Mouse (Mus musculus) cerebellum, postnatal 36 days (tissue): Measurements from ENCODE around the gene Sphk2.
"Not testable (repeated sequence)": the region's sequence is repeated elsewhere in the genome, so short reads cannot be mapped to it uniquely, and the experiment has no call there.

Source experiments
- DNase-seq, 2 experiments: peaks; one replicate each; pipeline ENCODE4 v3.0.0; 2021 to 2022; ENCODE audit warnings: mixed read lengths in 2 of 2

Sphk2 gene

DNA sequence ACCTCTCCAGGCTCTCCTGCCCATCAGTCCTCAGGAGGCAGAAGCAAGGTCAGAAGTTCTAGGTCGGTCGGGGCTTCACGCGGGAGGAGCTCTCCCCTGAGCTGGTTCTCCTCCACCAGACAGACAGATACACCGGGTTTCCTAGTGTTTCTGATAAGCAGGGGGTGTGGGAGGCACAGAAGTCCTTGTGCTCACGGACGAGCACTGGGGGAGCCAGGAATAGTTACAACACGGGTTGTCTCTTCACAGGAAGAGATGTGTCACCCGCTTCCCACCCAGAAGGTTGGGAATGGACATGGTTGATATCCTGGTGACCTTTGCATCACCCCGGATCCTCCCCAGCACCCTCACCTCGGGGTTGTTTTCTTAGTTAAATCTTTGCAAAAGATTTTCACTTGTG lies 28.0 kb downstream of the Sphk2 start:
- DNase-seq = no peak

- no peak for DNase-seq
These were observed 28.7 kb downstream of the Sphk2 start for GRCm38 (mm10) chr7:45689099-45689498.

DNA sequence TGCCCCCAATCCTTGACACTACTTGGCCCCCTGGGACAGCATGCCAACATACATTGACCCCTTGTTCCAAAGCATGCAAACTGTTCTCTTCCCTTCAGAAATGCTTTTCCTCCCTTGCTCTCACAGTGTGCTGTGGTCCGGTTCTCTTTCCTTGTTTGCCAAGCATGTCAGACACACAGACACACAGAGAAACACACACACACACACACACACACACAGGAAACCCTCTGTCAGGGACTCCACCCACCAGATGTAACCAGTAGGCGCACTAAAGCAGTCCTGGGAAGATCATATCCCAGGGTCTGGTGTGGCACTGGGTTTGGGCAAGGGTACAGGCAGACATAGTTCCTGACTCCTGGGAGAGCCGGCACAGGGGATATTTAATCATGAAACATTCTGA lies 31.0 kb downstream of the Sphk2 start:
- no peak for DNase-seq

DNA sequence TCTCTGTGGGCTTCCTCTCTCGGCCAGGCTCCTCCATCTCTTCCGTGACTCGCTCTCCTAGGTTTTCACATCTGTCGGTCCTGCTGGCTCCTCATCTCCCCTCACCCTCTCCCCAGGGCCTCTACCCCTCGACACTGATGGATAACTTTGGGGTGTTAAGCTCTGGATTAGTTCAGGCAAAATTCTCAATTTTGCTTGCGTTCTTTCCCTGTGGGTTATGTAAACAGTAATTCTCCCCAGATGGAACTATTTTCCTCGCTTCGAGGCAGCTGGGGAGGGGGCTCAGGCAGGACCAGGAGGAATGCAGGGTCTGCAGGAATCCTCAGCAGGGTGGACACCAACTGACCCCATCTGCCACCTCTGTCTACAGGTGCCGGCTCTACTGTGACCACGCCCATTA lies 32.0 kb downstream of the Sphk2 start:
- no peak for DNase-seq

- no peak for DNase-seq
These were observed 34.3 kb downstream of the Sphk2 start, which contains the start of gene Ntn5 for GRCm38 (mm10) chr7:45683396-45684050. Gene Ntn5, plus strand, starts transcription at chr7:45684022.

DNA sequence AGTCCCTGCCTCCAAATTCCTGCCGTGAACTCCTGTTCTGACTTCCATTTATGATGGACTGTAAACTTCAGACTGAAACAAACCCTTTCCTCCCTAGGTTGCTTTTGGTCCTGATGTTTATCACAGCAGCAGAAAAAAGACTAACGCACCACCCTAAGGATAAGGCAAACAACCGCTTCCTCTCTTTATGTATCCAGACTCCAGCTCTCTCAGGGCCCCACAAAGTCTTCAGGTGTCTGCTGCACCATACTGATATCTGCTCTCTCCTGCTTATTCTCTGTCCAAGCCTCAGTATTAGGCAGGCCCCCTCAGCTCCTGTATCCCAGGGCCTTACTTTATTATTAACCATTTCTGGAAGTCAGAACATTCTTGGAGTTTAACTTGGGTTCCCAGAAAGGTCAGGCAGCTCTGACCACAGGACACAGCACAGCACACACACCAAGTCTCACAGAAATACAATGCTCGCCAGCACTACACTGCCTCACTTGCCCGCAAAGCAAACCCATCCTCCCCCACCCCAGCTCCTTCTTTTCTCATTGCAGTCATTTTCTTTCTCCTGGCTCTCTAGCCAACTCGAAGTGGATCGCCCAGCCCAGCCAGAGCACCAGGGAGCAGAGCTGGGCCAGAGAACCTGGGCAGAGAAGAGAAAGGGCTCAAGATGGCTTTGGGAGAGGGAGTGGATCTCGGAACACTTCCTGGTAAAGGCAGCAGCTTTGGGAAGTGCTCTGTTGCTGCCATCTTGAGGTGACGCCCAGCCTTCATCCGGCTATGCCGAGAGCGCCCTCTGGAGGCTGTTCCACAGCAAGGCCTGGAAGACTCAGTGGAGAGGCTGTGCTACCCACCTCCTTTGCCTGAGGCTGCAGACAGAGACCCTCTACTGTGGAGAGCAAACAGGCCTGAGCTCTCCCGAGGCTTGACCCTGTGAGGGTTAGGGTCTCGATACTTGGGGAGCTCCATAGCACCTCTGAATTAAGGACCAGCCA lies 35.4 kb downstream of the Sphk2 start:
- DNase-seq = peak; percentile 92 to 94

DNA sequence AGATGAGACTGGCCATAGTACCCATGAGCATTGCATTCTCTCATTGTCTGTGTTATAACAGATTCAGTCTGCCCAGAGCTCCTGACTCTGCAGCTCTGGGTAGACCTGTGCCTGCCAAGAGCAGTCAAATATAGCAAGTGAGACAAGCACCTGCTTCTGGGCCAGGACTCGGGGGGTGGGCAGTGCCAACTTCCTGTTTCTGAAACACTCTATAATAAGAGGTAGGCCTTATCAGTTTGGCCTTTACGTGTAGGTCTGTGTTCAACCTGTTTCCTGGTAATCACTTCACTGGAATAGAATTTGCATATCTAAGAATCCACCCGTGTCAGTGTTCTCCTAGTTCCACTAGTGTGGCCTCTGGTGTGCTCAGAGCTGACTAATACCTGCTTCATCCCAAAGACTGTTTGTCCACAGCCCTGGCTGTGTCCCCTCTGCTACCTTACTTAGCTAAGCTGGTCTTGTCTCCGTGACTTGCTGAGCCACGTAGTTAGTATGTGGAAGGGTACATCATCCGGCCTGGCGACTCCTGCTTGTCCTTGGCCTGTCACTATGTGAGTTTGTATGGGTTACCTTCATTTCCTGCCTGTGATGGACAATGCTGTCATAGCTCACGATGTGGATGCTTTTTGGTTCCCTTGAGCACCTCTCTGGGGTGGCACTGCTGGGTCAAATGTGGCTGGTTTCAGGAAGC lies 36.6 kb downstream of the Sphk2 start:
- peak; percentile 69 to 70 for DNase-seq

DNA sequence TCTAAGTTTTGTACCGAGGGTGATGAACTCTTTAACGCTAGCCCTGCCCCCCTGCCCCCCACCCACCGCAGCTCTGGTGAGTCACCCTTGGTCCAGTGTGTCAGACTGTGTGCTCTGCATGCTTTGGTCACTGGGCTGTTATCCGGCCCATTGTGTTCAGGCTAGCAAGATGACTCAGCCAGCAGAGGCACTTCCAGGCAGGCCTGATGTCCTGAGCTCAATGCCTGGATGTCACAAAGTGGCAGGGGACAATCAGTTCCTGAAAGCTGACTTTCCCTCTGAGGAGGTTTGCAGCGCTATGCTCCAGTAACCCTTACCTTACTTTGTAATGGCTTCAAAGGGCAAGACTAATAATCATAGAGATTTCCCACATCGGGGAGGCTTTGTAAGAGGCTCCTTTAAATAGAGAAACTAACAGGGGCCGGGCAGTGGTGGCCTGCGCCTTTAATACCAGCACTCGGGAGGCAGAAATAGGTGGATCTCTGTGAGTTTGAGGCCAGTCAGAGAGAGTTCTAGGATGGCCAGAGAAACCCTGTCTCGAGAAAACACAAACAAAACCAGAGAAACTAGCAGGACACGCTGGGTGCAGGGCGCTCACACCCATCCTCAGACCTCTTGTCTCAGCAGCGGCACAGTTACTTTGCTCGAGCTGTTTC lies 37.7 kb downstream of the Sphk2 start:
- peak in 1 of 2 experiments; percentile 25 for DNase-seq

- no peak for DNase-seq
These were observed 39.3 kb downstream of the Sphk2 start for GRCm38 (mm10) chr7:45678513-45678912.

DNA sequence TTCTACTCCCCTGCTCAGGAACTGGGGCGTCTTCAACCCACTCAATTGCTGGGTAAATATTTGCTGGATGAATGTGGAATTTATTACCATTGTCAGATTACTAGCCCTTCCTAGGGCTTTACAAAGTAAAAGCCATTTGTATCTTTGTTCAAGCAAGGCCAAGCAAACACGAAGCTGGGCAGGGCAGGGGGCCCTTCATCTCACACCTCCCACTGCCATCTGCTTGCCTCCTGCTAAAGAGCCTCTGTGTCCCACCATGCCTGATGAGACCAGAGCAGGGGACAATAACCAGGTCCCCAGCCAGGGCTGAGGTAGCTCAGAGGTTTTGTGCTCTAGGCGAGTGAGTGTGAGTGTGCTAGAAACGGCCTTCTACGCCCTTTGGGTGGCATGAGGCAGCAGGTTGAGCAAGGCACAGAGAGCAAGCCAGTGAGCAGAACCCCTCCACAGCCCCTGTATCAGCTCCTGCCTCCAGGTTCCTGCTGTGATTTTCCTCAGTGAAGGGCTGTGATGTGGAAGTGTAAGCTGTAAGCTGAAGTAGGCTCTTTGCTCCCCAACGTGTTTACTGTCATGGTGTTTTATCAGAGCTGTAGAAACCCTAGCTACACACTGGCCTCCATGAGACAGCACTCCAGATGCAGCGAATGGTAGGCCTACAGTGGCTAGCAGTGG lies 40.0 kb downstream of the Sphk2 start:
- no peak for DNase-seq

- no peak for DNase-seq
These were observed 48.9 kb downstream of the Sphk2 start for GRCm38 (mm10) chr7:45668921-45669320.

- DNase-seq = no peak
These were observed 50.0 kb downstream of the Sphk2 start for GRCm38 (mm10) chr7:45667761-45668160.

DNA sequence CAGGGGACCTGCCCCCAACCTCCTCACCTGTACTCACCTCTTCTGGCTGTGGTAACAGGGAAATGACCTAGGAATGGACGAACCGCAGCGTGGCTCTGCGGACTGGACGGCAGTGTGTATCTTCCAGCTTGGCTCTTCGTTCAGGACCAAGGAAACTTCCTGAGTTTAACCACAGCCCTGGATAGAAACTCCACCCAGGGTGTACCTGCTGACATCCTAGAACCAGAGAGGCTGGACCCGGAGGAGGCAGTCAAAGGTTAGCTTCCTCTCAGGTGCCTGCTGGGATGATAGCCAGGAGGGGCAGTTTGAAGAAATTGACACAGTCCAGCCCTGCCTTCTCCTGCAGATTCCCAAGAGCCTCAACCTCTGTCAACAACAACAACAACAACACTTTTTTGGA lies 51.6 kb downstream of the Sphk2 start, which contains the start of gene Fut2:
Gene Fut2 (minus strand): TSS at position 234 of the 400 bp plus-strand sequence.
- DNase-seq = no peak

DNA sequence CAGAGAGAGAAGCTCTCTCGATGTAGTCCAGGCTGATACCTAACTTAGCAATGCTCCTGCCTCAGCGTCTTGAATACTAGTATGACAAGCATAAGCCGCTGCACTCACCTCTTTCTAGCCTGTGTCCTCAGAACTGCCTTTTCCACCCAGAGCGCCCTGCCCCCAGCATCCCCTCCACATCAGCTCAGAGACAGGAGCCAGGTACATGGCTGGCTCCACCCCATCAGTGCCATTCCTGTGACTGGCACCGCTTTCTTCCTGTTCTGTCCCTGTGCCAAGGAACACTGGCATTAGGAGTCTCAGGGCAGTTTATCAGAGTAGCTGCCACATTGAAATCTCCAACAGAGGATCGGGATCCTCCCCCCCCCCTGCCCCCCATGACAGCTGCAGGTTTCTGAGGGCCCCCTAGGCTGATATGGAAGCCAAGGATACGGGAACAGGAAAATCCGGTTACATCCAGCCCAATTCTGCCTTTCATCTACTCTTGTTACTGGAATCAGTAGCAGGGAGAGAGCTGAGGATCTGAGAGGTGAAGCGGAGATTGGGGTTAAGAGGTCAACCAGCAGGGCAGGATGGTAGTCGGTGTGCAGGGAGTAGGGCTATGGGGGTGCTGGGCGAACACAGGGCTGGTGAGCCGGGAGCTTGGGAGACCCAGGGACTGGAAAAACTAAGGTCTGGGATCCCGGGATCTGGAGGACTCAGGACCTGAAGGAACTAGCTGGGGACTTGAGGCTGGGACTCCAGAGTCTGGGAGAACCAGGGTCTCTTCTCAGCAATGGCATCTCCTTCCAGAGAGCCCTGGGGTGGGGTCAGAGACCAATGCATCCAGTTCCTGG lies 52.3 kb downstream of the Sphk2 start:
- DNase-seq = no peak

DNA sequence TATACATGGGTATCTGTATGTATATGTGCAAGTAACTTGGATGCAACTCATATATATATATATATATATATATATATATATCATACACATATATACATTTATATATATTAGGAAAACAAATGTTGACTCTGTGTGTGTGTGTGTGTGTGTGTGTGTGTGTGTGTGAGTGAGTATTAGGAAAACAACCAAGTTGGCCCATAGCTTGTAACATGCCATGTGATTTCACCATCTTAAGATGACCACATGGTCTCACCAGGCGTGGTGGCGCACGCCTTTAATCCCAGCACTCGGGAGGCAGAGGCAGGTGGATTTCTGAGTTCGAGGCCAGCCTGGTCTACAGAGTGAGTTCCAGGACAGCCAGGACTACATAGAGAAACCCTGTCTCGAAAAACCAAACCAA lies 56.1 kb downstream of the Sphk2 start:
- DNase-seq = not testable (repeated sequence)

DNA sequence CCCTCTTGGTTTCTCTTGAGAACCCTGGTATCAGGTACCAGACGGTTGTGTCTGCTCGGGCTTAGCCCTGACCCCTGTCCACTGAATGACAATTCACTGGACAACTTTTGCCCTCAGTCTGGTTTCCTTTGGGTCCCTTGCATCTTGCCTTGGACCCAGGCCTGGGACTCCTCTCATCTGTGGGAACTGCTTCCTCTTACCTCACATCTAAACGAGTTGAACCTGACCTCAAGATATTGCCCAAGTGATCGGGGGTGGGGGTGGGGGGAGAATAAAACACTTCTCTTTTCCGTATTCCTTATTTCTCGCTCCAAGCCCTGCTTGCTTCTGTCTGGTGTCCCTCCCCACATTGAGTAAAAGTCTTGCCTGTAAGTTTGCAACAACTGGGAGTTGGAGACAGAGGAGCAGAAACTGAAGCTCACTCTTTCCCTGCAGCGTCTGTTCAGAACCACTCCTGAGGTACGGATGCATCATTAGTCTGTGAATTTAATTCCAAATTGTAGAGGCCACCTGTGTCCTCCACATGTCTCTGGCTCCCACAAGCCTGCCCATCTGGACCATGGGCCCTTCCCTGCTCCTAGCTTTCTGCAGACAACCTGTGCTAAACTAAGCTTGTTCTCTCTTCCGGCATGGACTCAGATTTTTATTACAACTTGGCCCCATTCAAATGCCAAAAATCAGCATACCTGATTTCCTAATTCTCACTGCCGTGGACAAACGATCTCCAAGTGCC lies 56.9 kb downstream of the Sphk2 start:
- no peak for DNase-seq
